Mouse (Mus musculus): ENCODE data around the gene Cxcl2. TPM values are rescaled to one million over a fixed set of nuclear protein-coding genes. Genes with fewer than 3 reads are reported as not detected.
A peak's percentile ranks its signal among the peaks of the same experiment; 100 is the strongest.

The Cxcl2 gene
- 0.18 TPM in 1 of 2 replicates, not detected in the other for polyA plus RNA-seq (2014; fragmentation: Nextera tagmentation; extraction: Ambion mirVana)

DNA sequence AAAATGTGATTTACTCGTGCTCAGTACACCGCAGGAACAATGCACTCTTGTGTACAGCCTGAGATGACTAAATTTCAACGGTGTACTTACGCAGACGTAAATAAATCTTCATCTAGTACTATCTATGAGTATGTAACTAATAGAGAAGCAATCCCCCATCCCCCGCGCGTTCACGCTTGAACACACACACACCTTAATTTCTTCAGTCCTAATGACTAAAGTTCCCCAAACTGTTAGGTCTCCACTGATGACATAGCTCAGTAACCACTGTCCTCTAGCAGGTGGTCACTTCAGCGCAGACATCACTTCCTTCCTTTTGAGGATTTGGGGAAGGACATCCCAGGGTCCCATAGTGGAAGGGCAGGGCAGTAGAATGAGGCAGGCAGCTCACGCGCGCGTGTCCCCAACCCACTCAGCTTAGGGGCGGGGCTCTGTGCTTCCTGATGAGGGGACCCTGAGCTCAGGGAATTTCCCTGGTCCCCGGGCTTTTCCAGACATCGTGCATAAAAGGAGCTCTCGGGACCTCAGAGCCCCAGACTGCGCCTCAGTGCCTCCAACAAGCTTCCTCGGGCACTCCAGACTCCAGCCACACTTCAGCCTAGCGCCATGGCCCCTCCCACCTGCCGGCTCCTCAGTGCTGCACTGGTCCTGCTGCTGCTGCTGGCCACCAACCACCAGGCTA, at the start of gene Cxcl2:
Gene Cxcl2 (plus strand): TSS at position 533 of the 682 bp plus-strand sequence.
- Histone ChIP-seq H3K27ac (replicated peaks; ENCODE audit: low read depth, low read length) (no peak within 1 kb of the TSS), H3K9ac (ENCODE audit: low read depth, low read length) (peak within 1 kb of the TSS; percentile 3; the same call in 1 of the 2 replicates), H3K4me2 (ENCODE audit: low read depth, low read length) (peak within 1 kb of the TSS; percentile 68), H3K27me3 (replicated peaks; ENCODE audit: control insufficient read depth, insufficient read depth, low read length) (peaks cover 23% of the 10 kb centered on the region), H3K36me3 (ENCODE audit: control insufficient read depth, insufficient read depth, low read length) (no peaks in the 10 kb centered on the region), H3K4me3 (ENCODE audit: low read depth, low read length) (peak within 1 kb of the TSS; percentile 32), H3K4me1 (ENCODE audit: control insufficient read depth, insufficient read depth, low read length) (peaks cover 16% of the 10 kb centered on the region), H3K9me3 (ENCODE audit: control insufficient read depth, low read length) (no peaks in the 10 kb centered on the region)
- DNase-seq (ENCODE audit: low spot score) (no peak), ATAC-seq (ENCODE audit: low read depth) (peak; percentile 70; the same call in 1 of the 2 replicates)
- 12% methylated on average over 16 of the region's 22 CpGs for WGBS

- Histone ChIP-seq H3K4me3 (ENCODE audit: low read depth, low read length) (no peak overlapping the region), H3K9ac (ENCODE audit: low read depth, low read length) (no peak overlapping the region), H3K36me3 (ENCODE audit: control insufficient read depth, insufficient read depth, low read length) (no peaks in the 10 kb centered on the region), H3K4me2 (ENCODE audit: low read depth, low read length) (no peak overlapping the region), H3K4me1 (ENCODE audit: control insufficient read depth, insufficient read depth, low read length) (no peaks in the 10 kb centered on the region), H3K27ac (replicated peaks; ENCODE audit: low read depth, low read length) (no peak overlapping the region), H3K9me3 (ENCODE audit: control insufficient read depth, low read length) (no peaks in the 10 kb centered on the region), H3K27me3 (replicated peaks; ENCODE audit: control insufficient read depth, insufficient read depth, low read length) (no peaks in the 10 kb centered on the region)
- ATAC-seq (ENCODE audit: low read depth), result no peak
- no peak for DNase-seq (ENCODE audit: low spot score)
- 58% methylated on average over 7 of the region's 7 CpGs for WGBS
Observed at GRCm38 (mm10) chr5:90855308-90856230, 48.1 kb upstream of the Cxcl2 start.

DNA sequence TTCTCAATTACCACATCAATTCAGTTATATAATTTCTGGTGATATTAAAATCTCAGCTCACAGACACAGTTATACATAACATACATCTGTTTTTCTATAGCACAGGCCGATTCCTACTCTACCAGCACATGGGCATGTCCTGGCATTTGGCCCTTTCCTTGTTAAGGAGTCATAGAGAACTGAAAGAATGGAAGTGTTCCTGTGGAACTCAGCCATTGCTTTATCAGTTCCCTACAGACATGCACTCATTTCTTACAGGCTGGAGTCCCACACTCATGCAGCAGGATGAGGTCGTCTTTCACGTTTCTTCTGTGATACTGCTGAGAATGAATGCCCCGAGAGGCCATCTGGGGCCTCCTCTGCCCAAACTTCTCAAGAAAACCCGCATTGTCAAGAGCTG, 46.2 kb upstream of the Cxcl2 start:
- H3K9me3 ChIP-seq (ENCODE audit: control insufficient read depth, low read length), result no peaks in the 10 kb centered on the region
- 63% methylated on average over 5 of the region's 5 CpGs for WGBS
- no peaks in the 10 kb centered on the region for H3K36me3 ChIP-seq (ENCODE audit: control insufficient read depth, insufficient read depth, low read length)
- no peak overlapping the region for H3K4me3 ChIP-seq (ENCODE audit: low read depth, low read length)
- DNase-seq (ENCODE audit: low spot score) (no peak), ATAC-seq (ENCODE audit: low read depth) (no peak)
- H3K4me1 ChIP-seq (ENCODE audit: control insufficient read depth, insufficient read depth, low read length), result no peaks in the 10 kb centered on the region
- no peak overlapping the region for H3K27ac ChIP-seq (replicated peaks; ENCODE audit: low read depth, low read length)
- H3K27me3 ChIP-seq (replicated peaks; ENCODE audit: control insufficient read depth, insufficient read depth, low read length), result no peaks in the 10 kb centered on the region
- H3K4me2 ChIP-seq (ENCODE audit: low read depth, low read length), result no peak overlapping the region
- H3K9ac ChIP-seq (ENCODE audit: low read depth, low read length), result no peak overlapping the region

- Histone ChIP-seq H3K4me2 (ENCODE audit: low read depth, low read length) (no peak overlapping the region), H3K9ac (ENCODE audit: low read depth, low read length) (no peak overlapping the region), H3K36me3 (ENCODE audit: control insufficient read depth, insufficient read depth, low read length) (no peaks in the 10 kb centered on the region), H3K4me1 (ENCODE audit: control insufficient read depth, insufficient read depth, low read length) (no peaks in the 10 kb centered on the region), H3K27me3 (replicated peaks; ENCODE audit: control insufficient read depth, insufficient read depth, low read length) (no peaks in the 10 kb centered on the region), H3K27ac (replicated peaks; ENCODE audit: low read depth, low read length) (no peak overlapping the region), H3K4me3 (ENCODE audit: low read depth, low read length) (no peak overlapping the region), H3K9me3 (ENCODE audit: control insufficient read depth, low read length) (no peaks in the 10 kb centered on the region)
- DNase-seq (ENCODE audit: low spot score) (no peak), ATAC-seq (ENCODE audit: low read depth) (no peak)
- WGBS, result 80% methylated on average over 2 of the region's 2 CpGs
Observed at GRCm38 (mm10) chr5:90858429-90858828, 45.2 kb upstream of the Cxcl2 start.

DNA sequence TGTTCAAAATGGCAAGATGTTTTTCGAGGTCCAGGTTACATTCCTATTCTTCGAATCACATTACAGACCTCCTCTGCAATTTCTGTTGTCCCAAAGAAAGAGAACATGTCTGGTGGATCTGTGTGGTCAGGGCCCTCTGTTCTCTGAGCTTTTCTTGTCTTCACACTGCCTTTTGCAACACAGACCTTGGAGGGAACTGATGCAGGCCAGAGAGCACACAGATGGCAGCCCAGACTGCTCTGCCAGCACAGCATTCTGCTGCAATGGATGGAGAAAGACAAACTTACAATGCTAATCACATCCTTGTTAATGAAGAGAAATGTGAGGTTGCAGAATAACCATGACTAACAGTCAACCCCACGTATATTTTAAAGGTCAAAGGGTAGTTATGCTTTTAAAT, 44.6 kb upstream of the Cxcl2 start:
- H3K4me2 ChIP-seq (ENCODE audit: low read depth, low read length), result no peak overlapping the region
- no peak overlapping the region for H3K27ac ChIP-seq (replicated peaks; ENCODE audit: low read depth, low read length)
- H3K9me3 ChIP-seq (ENCODE audit: control insufficient read depth, low read length), result no peaks in the 10 kb centered on the region
- ATAC-seq (ENCODE audit: low read depth) (no peak), DNase-seq (ENCODE audit: low spot score) (no peak)
- no peaks in the 10 kb centered on the region for H3K4me1 ChIP-seq (ENCODE audit: control insufficient read depth, insufficient read depth, low read length)
- no peaks in the 10 kb centered on the region for H3K36me3 ChIP-seq (ENCODE audit: control insufficient read depth, insufficient read depth, low read length)
- H3K9ac ChIP-seq (ENCODE audit: low read depth, low read length), result no peak overlapping the region
- H3K27me3 ChIP-seq (replicated peaks; ENCODE audit: control insufficient read depth, insufficient read depth, low read length), result no peaks in the 10 kb centered on the region
- no peak overlapping the region for H3K4me3 ChIP-seq (ENCODE audit: low read depth, low read length)
- WGBS, result 71% methylated on average over 3 of the region's 3 CpGs

GRCm38 (mm10) chr5:90861876-90862375, 41.7 kb upstream of the Cxcl2 start:
- Histone ChIP-seq H3K4me1 (ENCODE audit: control insufficient read depth, insufficient read depth, low read length) (no peaks in the 10 kb centered on the region), H3K36me3 (ENCODE audit: control insufficient read depth, insufficient read depth, low read length) (no peaks in the 10 kb centered on the region), H3K4me3 (ENCODE audit: low read depth, low read length) (no peak overlapping the region), H3K27me3 (replicated peaks; ENCODE audit: control insufficient read depth, insufficient read depth, low read length) (no peaks in the 10 kb centered on the region), H3K9me3 (ENCODE audit: control insufficient read depth, low read length) (no peaks in the 10 kb centered on the region), H3K9ac (ENCODE audit: low read depth, low read length) (no peak overlapping the region), H3K4me2 (ENCODE audit: low read depth, low read length) (no peak overlapping the region), H3K27ac (replicated peaks; ENCODE audit: low read depth, low read length) (no peak overlapping the region)
- ATAC-seq (ENCODE audit: low read depth) (no peak), DNase-seq (ENCODE audit: low spot score) (no peak)
- WGBS, result 82% methylated on average over 6 of the region's 6 CpGs

GRCm38 (mm10) chr5:90866770-90867169, 36.9 kb upstream of the Cxcl2 start:
- H3K9ac ChIP-seq (ENCODE audit: low read depth, low read length), result no peak overlapping the region
- H3K27me3 ChIP-seq (replicated peaks; ENCODE audit: control insufficient read depth, insufficient read depth, low read length), result no peaks in the 10 kb centered on the region
- H3K4me2 ChIP-seq (ENCODE audit: low read depth, low read length), result no peak overlapping the region
- H3K9me3 ChIP-seq (ENCODE audit: control insufficient read depth, low read length), result no peaks in the 10 kb centered on the region
- no peak overlapping the region for H3K27ac ChIP-seq (replicated peaks; ENCODE audit: low read depth, low read length)
- no peaks in the 10 kb centered on the region for H3K4me1 ChIP-seq (ENCODE audit: control insufficient read depth, insufficient read depth, low read length)
- ATAC-seq (ENCODE audit: low read depth) (no peak), DNase-seq (ENCODE audit: low spot score) (no peak)
- H3K36me3 ChIP-seq (ENCODE audit: control insufficient read depth, insufficient read depth, low read length), result no peaks in the 10 kb centered on the region
- H3K4me3 ChIP-seq (ENCODE audit: low read depth, low read length), result no peak overlapping the region

GRCm38 (mm10) chr5:90872377-90872776, 31.3 kb upstream of the Cxcl2 start:
- Histone ChIP-seq H3K9me3 (ENCODE audit: control insufficient read depth, low read length) (no peaks in the 10 kb centered on the region), H3K36me3 (ENCODE audit: control insufficient read depth, insufficient read depth, low read length) (no peaks in the 10 kb centered on the region), H3K4me1 (ENCODE audit: control insufficient read depth, insufficient read depth, low read length) (no peaks in the 10 kb centered on the region), H3K27me3 (replicated peaks; ENCODE audit: control insufficient read depth, insufficient read depth, low read length) (no peaks in the 10 kb centered on the region), H3K27ac (replicated peaks; ENCODE audit: low read depth, low read length) (no peak overlapping the region), H3K9ac (ENCODE audit: low read depth, low read length) (no peak overlapping the region), H3K4me3 (ENCODE audit: low read depth, low read length) (no peak overlapping the region), H3K4me2 (ENCODE audit: low read depth, low read length) (no peak overlapping the region)
- DNase-seq (ENCODE audit: low spot score) (no peak), ATAC-seq (ENCODE audit: low read depth) (no peak)
- WGBS, result 71% methylated on average over 7 of the region's 7 CpGs
